Mouse (Mus musculus): ENCODE measurements around the gene Prkch. TPM values are rescaled to one million over a fixed set of nuclear protein-coding genes. Genes with fewer than 3 reads are reported as not detected.

The Prkch gene
- polyA plus RNA-seq, 1 experiment from 2014 or later = 6.1 TPM

- Histone ChIP-seq H3K27me3 (ENCODE audit: control insufficient read depth, insufficient read depth, low read length) (no peaks in the 10 kb centered on the region), H3K4me2 (no peak overlapping the region), H3K9ac (ENCODE audit: low read length) (no peak overlapping the region), H3K4me1 (ENCODE audit: control insufficient read depth, insufficient read depth, low read length) (0 out of 2 replicates have a peak, but pooled peaks cover 3% of the 10 kb centered on the region), H3K4me3 (ENCODE audit: low read depth, low read length) (no peak overlapping the region), H3K9me3 (ENCODE audit: control insufficient read depth, low read length) (no peaks in the 10 kb centered on the region), H3K27ac (ENCODE audit: low read depth, low read length) (no peak overlapping the region), H3K36me3 (ENCODE audit: control insufficient read depth, insufficient read depth, low read length) (no peaks in the 10 kb centered on the region)
- no peak for DNase-seq (ENCODE audit: low spot score, missing footprints)
- no peak for ATAC-seq (ENCODE audit: low FRiP score)
- WGBS = 88% methylated on average over 7 of the region's 7 CpGs
These were observed 89.2 kb downstream of the Prkch start for GRCm38 (mm10) chr12:73673783-73674182.

- 54% methylated on average over 4 of the region's 4 CpGs for WGBS
- no peak for ATAC-seq (ENCODE audit: low FRiP score)
- Histone ChIP-seq H3K4me1 (ENCODE audit: control insufficient read depth, insufficient read depth, low read length) (0 out of 2 replicates have a peak, but pooled peaks cover 3% of the 10 kb centered on the region), H3K4me3 (ENCODE audit: low read depth, low read length) (no peak overlapping the region), H3K9ac (ENCODE audit: low read length) (no peak overlapping the region), H3K27me3 (ENCODE audit: control insufficient read depth, insufficient read depth, low read length) (no peaks in the 10 kb centered on the region), H3K9me3 (ENCODE audit: control insufficient read depth, low read length) (no peaks in the 10 kb centered on the region), H3K36me3 (ENCODE audit: control insufficient read depth, insufficient read depth, low read length) (no peaks in the 10 kb centered on the region), H3K4me2 (no peak overlapping the region), H3K27ac (ENCODE audit: low read depth, low read length) (no peak overlapping the region)
- DNase-seq (ENCODE audit: low spot score, missing footprints) = no peak
These were observed 90.6 kb downstream of the Prkch start for GRCm38 (mm10) chr12:73675212-73675611.

GRCm38 (mm10) chr12:73679400-73679801, 94.8 kb downstream of the Prkch start:
- Histone ChIP-seq H3K4me2 (no peak overlapping the region), H3K4me3 (ENCODE audit: low read depth, low read length) (no peak overlapping the region), H3K27me3 (ENCODE audit: control insufficient read depth, insufficient read depth, low read length) (no peaks in the 10 kb centered on the region), H3K9ac (ENCODE audit: low read length) (no peak overlapping the region), H3K36me3 (ENCODE audit: control insufficient read depth, insufficient read depth, low read length) (no peaks in the 10 kb centered on the region), H3K27ac (ENCODE audit: low read depth, low read length) (no peak overlapping the region), H3K4me1 (ENCODE audit: control insufficient read depth, insufficient read depth, low read length) (0 out of 2 replicates have a peak, but pooled peaks cover 3% of the 10 kb centered on the region), H3K9me3 (ENCODE audit: control insufficient read depth, low read length) (no peaks in the 10 kb centered on the region)
- WGBS = 33% methylated on average over 7 of the region's 7 CpGs
- no peak for DNase-seq (ENCODE audit: low spot score, missing footprints)
- no peak for ATAC-seq (ENCODE audit: low FRiP score)

- H3K4me2 ChIP-seq = no peak overlapping the region
- H3K9me3 ChIP-seq (ENCODE audit: control insufficient read depth, low read length) = no peaks in the 10 kb centered on the region
- H3K36me3 ChIP-seq (ENCODE audit: control insufficient read depth, insufficient read depth, low read length) = no peaks in the 10 kb centered on the region
- DNase-seq (ENCODE audit: low spot score, missing footprints) (no peak), ATAC-seq (ENCODE audit: low FRiP score) (no peak)
- no peaks in the 10 kb centered on the region for H3K4me1 ChIP-seq (ENCODE audit: control insufficient read depth, insufficient read depth, low read length)
- 73% methylated on average over 6 of the region's 7 CpGs for WGBS
- H3K4me3 ChIP-seq (ENCODE audit: low read depth, low read length) = no peak overlapping the region
- H3K27me3 ChIP-seq (ENCODE audit: control insufficient read depth, insufficient read depth, low read length) = no peaks in the 10 kb centered on the region
- no peak overlapping the region for H3K9ac ChIP-seq (ENCODE audit: low read length)
- H3K27ac ChIP-seq (ENCODE audit: low read depth, low read length) = no peak overlapping the region
These were observed 98.3 kb downstream of the Prkch start for GRCm38 (mm10) chr12:73682921-73683346.

GRCm38 (mm10) chr12:73685875-73686274, 101.3 kb downstream of the Prkch start:
- ATAC-seq (ENCODE audit: low FRiP score) (no peak), DNase-seq (ENCODE audit: low spot score, missing footprints) (no peak)
- Histone ChIP-seq H3K9ac (ENCODE audit: low read length) (no peak overlapping the region), H3K4me1 (ENCODE audit: control insufficient read depth, insufficient read depth, low read length) (no peaks in the 10 kb centered on the region), H3K36me3 (ENCODE audit: control insufficient read depth, insufficient read depth, low read length) (no peaks in the 10 kb centered on the region), H3K9me3 (ENCODE audit: control insufficient read depth, low read length) (no peaks in the 10 kb centered on the region), H3K27me3 (ENCODE audit: control insufficient read depth, insufficient read depth, low read length) (no peaks in the 10 kb centered on the region), H3K27ac (ENCODE audit: low read depth, low read length) (no peak overlapping the region), H3K4me2 (no peak overlapping the region), H3K4me3 (ENCODE audit: low read depth, low read length) (no peak overlapping the region)
- 68% methylated on average over 13 of the region's 13 CpGs for WGBS

- WGBS = 94% methylated on average over 5 of the region's 5 CpGs
These were observed 101.9 kb downstream of the Prkch start for GRCm38 (mm10) chr12:73686456-73686855.

GRCm38 (mm10) chr12:73687077-73688035, 102.8 kb downstream of the Prkch start:
- Histone ChIP-seq H3K9ac (ENCODE audit: low read length) (no peak overlapping the region), H3K27ac (ENCODE audit: low read depth, low read length) (no peak overlapping the region), H3K4me2 (no peak overlapping the region), H3K4me3 (ENCODE audit: low read depth, low read length) (no peak overlapping the region), H3K36me3 (ENCODE audit: control insufficient read depth, insufficient read depth, low read length) (no peaks in the 10 kb centered on the region), H3K4me1 (ENCODE audit: control insufficient read depth, insufficient read depth, low read length) (no peaks in the 10 kb centered on the region), H3K27me3 (ENCODE audit: control insufficient read depth, insufficient read depth, low read length) (no peaks in the 10 kb centered on the region), H3K9me3 (ENCODE audit: control insufficient read depth, low read length) (no peaks in the 10 kb centered on the region)
- no peak for DNase-seq (ENCODE audit: low spot score, missing footprints)
- no peak for ATAC-seq (ENCODE audit: low FRiP score)
- WGBS = 83% methylated on average over 20 of the region's 20 CpGs

More at GRCm38 (mm10) chr12:73686456-73686855, 101.9 kb downstream of the Prkch start:
- H3K27ac ChIP-seq (ENCODE audit: low read depth, low read length) = no peak overlapping the region
- H3K4me1 ChIP-seq (ENCODE audit: control insufficient read depth, insufficient read depth, low read length) = no peaks in the 10 kb centered on the region
- no peaks in the 10 kb centered on the region for H3K36me3 ChIP-seq (ENCODE audit: control insufficient read depth, insufficient read depth, low read length)
- H3K4me3 ChIP-seq (ENCODE audit: low read depth, low read length) = no peak overlapping the region
- no peak overlapping the region for H3K9ac ChIP-seq (ENCODE audit: low read length)
- H3K9me3 ChIP-seq (ENCODE audit: control insufficient read depth, low read length) = no peaks in the 10 kb centered on the region
- H3K27me3 ChIP-seq (ENCODE audit: control insufficient read depth, insufficient read depth, low read length) = no peaks in the 10 kb centered on the region
- DNase-seq (ENCODE audit: low spot score, missing footprints) = no peak
- H3K4me2 ChIP-seq = no peak overlapping the region
- no peak for ATAC-seq (ENCODE audit: low FRiP score)

GRCm38 (mm10) chr12:73692321-73692720, 107.7 kb downstream of the Prkch start:
- H3K4me1 ChIP-seq (ENCODE audit: control insufficient read depth, insufficient read depth, low read length) = no peaks in the 10 kb centered on the region
- H3K4me3 ChIP-seq (ENCODE audit: low read depth, low read length) = no peak overlapping the region
- no peaks in the 10 kb centered on the region for H3K9me3 ChIP-seq (ENCODE audit: control insufficient read depth, low read length)
- no peak overlapping the region for H3K27ac ChIP-seq (ENCODE audit: low read depth, low read length)
- ATAC-seq (ENCODE audit: low FRiP score) (0 out of 2 replicates have a peak, but pooled peaks have one; percentile 16), DNase-seq (ENCODE audit: low spot score, missing footprints) (no peak)
- H3K36me3 ChIP-seq (ENCODE audit: control insufficient read depth, insufficient read depth, low read length) = no peaks in the 10 kb centered on the region
- H3K4me2 ChIP-seq = no peak overlapping the region
- H3K27me3 ChIP-seq (ENCODE audit: control insufficient read depth, insufficient read depth, low read length) = no peaks in the 10 kb centered on the region
- H3K9ac ChIP-seq (ENCODE audit: low read length) = no peak overlapping the region
- whole genome bisulfite sequencing = 22% methylated on average over 4 of the region's 4 CpGs

- Histone ChIP-seq H3K4me1 (ENCODE audit: control insufficient read depth, insufficient read depth, low read length) (no peaks in the 10 kb centered on the region), H3K9me3 (ENCODE audit: control insufficient read depth, low read length) (no peaks in the 10 kb centered on the region), H3K27me3 (ENCODE audit: control insufficient read depth, insufficient read depth, low read length) (no peaks in the 10 kb centered on the region), H3K4me2 (no peak overlapping the region), H3K36me3 (ENCODE audit: control insufficient read depth, insufficient read depth, low read length) (no peaks in the 10 kb centered on the region), H3K9ac (ENCODE audit: low read length) (no peak overlapping the region), H3K4me3 (ENCODE audit: low read depth, low read length) (no peak overlapping the region), H3K27ac (ENCODE audit: low read depth, low read length) (no peak overlapping the region)
- 20% methylated on average over 4 of the region's 4 CpGs for WGBS
- DNase-seq (ENCODE audit: low spot score, missing footprints) (peak; percentile 91), ATAC-seq (ENCODE audit: low FRiP score) (peak; percentile 54; the same call in 1 of the 2 replicates)
These were observed 108.8 kb downstream of the Prkch start for GRCm38 (mm10) chr12:73693347-73693746.

Data from midbrain, embryonic 11.5 days (tissue).